Mouse (Mus musculus) urinary bladder, postnatal 14 days (tissue): ENCODE results near the gene Il34.

ENCODE experiments used
- DNase-seq: peaks from one replicate; pipeline ENCODE4 v3.0.0; 2021; ENCODE audit warnings: low spot score

The Il34 gene

GRCm38 (mm10) chr8:110708429-110708828 lies 97.3 kb downstream of the Il34 start:
- no peak for DNase-seq

GRCm38 (mm10) chr8:110706288-110706870 lies 99.3 kb downstream of the Il34 start:
- no peak for DNase-seq

GRCm38 (mm10) chr8:110705391-110706287 lies 100.1 kb downstream of the Il34 start:
- DNase-seq: no peak

GRCm38 (mm10) chr8:110704103-110704502 lies 101.6 kb downstream of the Il34 start:
- no peak for DNase-seq

GRCm38 (mm10) chr8:110703460-110704061 lies 102.2 kb downstream of the Il34 start:
- no peak for DNase-seq

- no peak for DNase-seq
Measured at GRCm38 (mm10) chr8:110702636-110703459, 102.9 kb downstream of the Il34 start.

GRCm38 (mm10) chr8:110700561-110700960 lies 105.2 kb downstream of the Il34 start:
- DNase-seq: no peak

- DNase-seq: no peak
Measured at GRCm38 (mm10) chr8:110699501-110699900, 106.2 kb downstream of the Il34 start.

GRCm38 (mm10) chr8:110698098-110698497 lies 107.6 kb downstream of the Il34 start:
- no peak for DNase-seq

- no peak for DNase-seq
Measured at GRCm38 (mm10) chr8:110697571-110697970, 108.2 kb downstream of the Il34 start.

GRCm38 (mm10) chr8:110696051-110696450 lies 109.7 kb downstream of the Il34 start:
- no peak for DNase-seq

- DNase-seq: no peak
Measured at GRCm38 (mm10) chr8:110695431-110695830, 110.3 kb downstream of the Il34 start.

GRCm38 (mm10) chr8:110694826-110695225 lies 110.9 kb downstream of the Il34 start:
- DNase-seq: no peak

- no peak for DNase-seq
Measured at GRCm38 (mm10) chr8:110694226-110694625, 111.5 kb downstream of the Il34 start.
